Mouse (Mus musculus): ENCODE results near the gene Gnb1l.

GRCm38 (mm10) chr16:18528656-18529055 lies 30.1 kb downstream of the Gnb1l start:
- TF ChIP-seq CTCF (IDR thresholded peaks at IDR 0.05; ENCODE audit: low read depth) = no peak
- no peak for TF ChIP-seq EP300 (IDR thresholded peaks at IDR 0.05; ENCODE audit: low read depth)

Data from liver, embryonic 14.5 days (tissue).